Mouse (Mus musculus) neural tube, embryonic 15.5 days (tissue): ENCODE results near the gene Itgav. TPM values are rescaled to one million over a fixed set of nuclear protein-coding genes. Genes with fewer than 3 reads are reported as not detected.

ENCODE experiments used
- ATAC-seq: fragments of 200-750 bp; cut with Nextera tagmentation; 2 replicates; pipeline ENCODE4 v1.8.0; 2017; ENCODE audit warnings: mild to moderate bottlenecking, moderate TSS enrichment, moderate library complexity; ENCODE audit not compliant: low FRiP score
- H3K27ac ChIP-seq: fragments of 300-500 bp; sonication (generic); replicated peaks from 2 replicates; pipeline ENCODE4 v1.5.1; 2015; ENCODE audit warnings: mild to moderate bottlenecking, inconsistent platforms
- H3K27me3 ChIP-seq: fragments of 300-500 bp; sonication (generic); replicated peaks from 2 replicates; pipeline ENCODE4 v1.6.1; 2015; ENCODE audit warnings: inconsistent platforms
- H3K36me3 ChIP-seq: fragments of 300-500 bp; sonication (generic); 2 replicates; pipeline ENCODE4 v1.6.1; 2015; ENCODE audit warnings: inconsistent platforms
- H3K4me1 ChIP-seq: fragments of 300-500 bp; sonication (generic); 2 replicates; pipeline ENCODE4 v1.6.1; 2015; ENCODE audit warnings: inconsistent platforms
- H3K4me2 ChIP-seq: fragments of 300-500 bp; sonication (generic); 2 replicates; pipeline ENCODE4 v1.6.1; 2015; ENCODE audit warnings: inconsistent platforms, mild to moderate bottlenecking, moderate library complexity
- H3K4me3 ChIP-seq: fragments of 300-500 bp; sonication (generic); replicated peaks from 2 replicates; pipeline ENCODE4 v1.5.1; 2015; ENCODE audit warnings: mild to moderate bottlenecking, inconsistent platforms
- H3K9ac ChIP-seq: fragments of 300-500 bp; sonication (generic); replicated peaks from 2 replicates; pipeline ENCODE4 v1.6.1; 2015; ENCODE audit warnings: mild to moderate bottlenecking, inconsistent platforms
- H3K9me3 ChIP-seq: fragments of 300-500 bp; sonication (generic); replicated peaks from 2 replicates; pipeline ENCODE4 v1.6.1; 2016; ENCODE audit warnings: inconsistent platforms
- WGBS: fragments of 180-500 bp; shearing (Covaris S2); methylation state at CpG from one replicate; pipeline ENCODE4 v1.1.7; 2015; ENCODE audit warnings: mixed read lengths; 5-methylcytosine and 5-hydroxymethylcytosine counted together
- polyA plus RNA-seq: library from polyadenylated mRNA; unstranded; fragments of >200 nt; fragmentation: Nextera tagmentation; extraction: Ambion mirVana; gene quantifications from 2 replicates; pipeline ENCODE4 v1.2.1, GENCODE M21; 2015

Itgav gene
- polyA plus RNA-seq, 1 experiment from 2014 or later, result 29.1 TPM

DNA sequence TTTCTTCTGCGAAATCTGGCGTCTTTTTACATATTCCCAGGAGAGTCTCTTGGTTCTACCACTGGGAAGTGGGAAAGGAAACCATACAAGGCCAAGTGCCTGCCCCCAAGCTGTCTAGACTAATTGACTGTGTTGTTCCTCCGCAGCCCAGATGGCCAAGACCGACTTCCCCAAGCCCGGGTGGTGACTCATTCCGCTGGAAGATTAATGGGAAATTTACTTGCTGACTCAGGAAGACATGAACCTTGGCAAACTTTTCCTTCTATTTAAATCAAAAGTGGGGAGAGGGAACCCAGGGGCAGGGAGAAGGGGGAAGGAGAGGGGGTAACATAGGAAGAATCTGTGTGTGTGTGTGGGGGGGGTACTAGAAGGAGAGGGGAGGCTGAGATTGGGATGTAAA lies 9.4 kb upstream of the Itgav start:
- Histone ChIP-seq H3K4me1 (peaks cover 2% of the 10 kb centered on the region; the same call in 1 of the 2 replicates), H3K4me3 (no peak overlapping the region), H3K36me3 (no peaks in the 10 kb centered on the region), H3K4me2 (peak overlapping the region; percentile 15; the same call in 1 of the 2 replicates), H3K9ac (no peak overlapping the region), H3K9me3 (no peaks in the 10 kb centered on the region), H3K27ac (no peak overlapping the region), H3K27me3 (no peaks in the 10 kb centered on the region)
- ATAC-seq, result no peak
- 18% methylated on average over 6 of the region's 6 CpGs for WGBS

DNA sequence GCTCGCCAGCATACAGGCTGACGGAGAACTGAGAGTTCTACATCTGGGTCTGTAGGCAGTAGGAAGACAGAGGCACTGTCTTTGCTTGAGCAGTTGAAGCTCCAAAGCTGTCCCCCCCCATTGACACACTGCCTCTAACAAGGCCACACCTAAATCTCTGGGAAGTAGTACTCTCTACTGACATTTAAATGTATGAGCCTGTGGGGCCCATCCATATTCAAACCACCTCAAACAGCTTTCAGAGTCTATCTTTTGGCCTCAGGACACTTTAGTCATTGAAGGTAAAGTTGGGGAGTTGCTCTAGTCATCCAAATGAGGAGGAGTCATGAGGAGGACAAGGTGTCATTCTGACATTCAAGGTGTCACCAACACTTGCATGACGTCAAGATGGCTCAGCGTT lies 5.9 kb upstream of the Itgav start:
- Histone ChIP-seq H3K27me3 (no peaks in the 10 kb centered on the region), H3K4me2 (no peak overlapping the region), H3K9ac (no peak overlapping the region), H3K4me1 (peaks cover 2% of the 10 kb centered on the region), H3K4me3 (no peak overlapping the region), H3K27ac (no peak overlapping the region), H3K9me3 (no peaks in the 10 kb centered on the region), H3K36me3 (no peaks in the 10 kb centered on the region)
- ATAC-seq, result no peak
- 96% methylated on average over 4 of the region's 4 CpGs for WGBS

DNA sequence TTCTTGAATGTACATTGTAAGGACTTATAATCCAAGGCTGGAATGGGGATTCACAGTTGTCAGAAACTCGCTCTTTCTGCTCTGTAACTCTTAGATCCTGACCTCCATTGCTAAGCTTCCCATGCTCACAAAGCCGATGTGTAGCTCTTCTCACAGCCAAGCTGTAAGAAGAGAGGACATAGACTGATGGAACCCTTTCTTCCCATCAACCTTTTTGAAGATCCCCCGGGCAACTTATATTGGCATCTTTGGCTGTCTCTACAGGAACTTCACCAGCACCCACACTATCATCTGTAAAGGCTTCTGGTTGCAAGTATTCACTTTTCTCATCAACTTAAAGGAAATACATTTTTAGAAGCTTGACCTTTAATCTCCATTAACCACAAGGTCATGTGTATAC lies 2.6 kb upstream of the Itgav start:
- H3K4me3 ChIP-seq, result no peak overlapping the region
- H3K27me3 ChIP-seq, result 0 out of 2 replicates have a peak, but pooled peaks cover 5% of the 10 kb centered on the region
- no peak overlapping the region for H3K27ac ChIP-seq
- H3K4me1 ChIP-seq, result peaks cover 25% of the 10 kb centered on the region
- no peaks in the 10 kb centered on the region for H3K9me3 ChIP-seq
- H3K4me2 ChIP-seq, result no peak overlapping the region
- 92% methylated on average over 3 of the region's 3 CpGs for WGBS
- no peak for ATAC-seq
- no peaks in the 10 kb centered on the region for H3K36me3 ChIP-seq
- H3K9ac ChIP-seq, result no peak overlapping the region

DNA sequence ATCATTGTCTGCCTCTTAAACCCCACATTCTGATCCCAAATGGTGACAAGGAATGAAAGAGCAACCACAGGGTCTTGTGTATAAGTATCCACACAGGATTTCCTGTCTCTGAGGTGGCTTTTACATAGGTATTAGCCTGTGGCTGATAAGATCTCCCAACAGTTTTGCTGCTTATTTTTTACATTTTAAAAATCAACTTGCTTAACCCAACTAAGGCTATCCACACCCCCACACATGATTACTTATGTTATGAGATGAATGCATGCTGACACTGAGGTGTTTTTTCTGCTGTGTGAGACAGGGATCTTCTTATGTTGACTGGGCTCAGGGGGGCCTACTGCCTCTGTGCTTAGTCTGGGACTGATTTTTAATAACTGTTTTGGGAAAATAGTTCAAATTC lies 1.3 kb upstream of the Itgav start:
- Histone ChIP-seq H3K27me3 (0 out of 2 replicates have a peak, but pooled peaks cover 5% of the 10 kb centered on the region), H3K9ac (no peak overlapping the region), H3K4me3 (no peak overlapping the region), H3K27ac (no peak overlapping the region), H3K36me3 (no peaks in the 10 kb centered on the region), H3K9me3 (no peaks in the 10 kb centered on the region), H3K4me1 (peaks cover 25% of the 10 kb centered on the region), H3K4me2 (peak overlapping the region; percentile 94)
- ATAC-seq, result no peak

DNA sequence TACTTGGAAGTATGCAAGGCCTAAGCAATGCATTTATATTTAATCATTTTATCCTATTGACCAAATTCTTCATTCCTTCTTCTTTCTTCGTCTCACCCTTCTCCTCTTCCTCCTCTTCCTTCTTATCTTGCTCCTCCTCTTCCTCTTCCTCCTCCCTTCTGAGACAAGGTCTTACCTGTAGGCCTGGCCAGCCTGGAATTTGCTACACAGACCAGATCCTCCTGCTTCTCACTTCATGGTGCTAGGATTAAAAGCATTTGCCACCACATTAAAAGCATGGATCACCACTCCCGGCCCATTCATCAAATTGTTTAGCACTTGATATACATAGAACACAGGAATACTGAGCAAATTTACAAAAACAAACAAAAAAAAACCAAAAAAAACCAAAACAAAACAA lies 851 bp upstream of the Itgav start:
- no peak for ATAC-seq
- Histone ChIP-seq H3K36me3 (no peaks in the 10 kb centered on the region), H3K4me1 (peaks cover 25% of the 10 kb centered on the region), H3K9ac (0 out of 2 replicates have a peak overlapping the region, but pooled peaks have one; percentile 56), H3K9me3 (no peaks in the 10 kb centered on the region), H3K4me3 (peak overlapping the region; percentile 65), H3K27me3 (0 out of 2 replicates have a peak, but pooled peaks cover 5% of the 10 kb centered on the region), H3K27ac (peak overlapping the region; percentile 82), H3K4me2 (peak overlapping the region; percentile 94)
- 73% methylated on average over 2 of the region's 2 CpGs for WGBS

DNA sequence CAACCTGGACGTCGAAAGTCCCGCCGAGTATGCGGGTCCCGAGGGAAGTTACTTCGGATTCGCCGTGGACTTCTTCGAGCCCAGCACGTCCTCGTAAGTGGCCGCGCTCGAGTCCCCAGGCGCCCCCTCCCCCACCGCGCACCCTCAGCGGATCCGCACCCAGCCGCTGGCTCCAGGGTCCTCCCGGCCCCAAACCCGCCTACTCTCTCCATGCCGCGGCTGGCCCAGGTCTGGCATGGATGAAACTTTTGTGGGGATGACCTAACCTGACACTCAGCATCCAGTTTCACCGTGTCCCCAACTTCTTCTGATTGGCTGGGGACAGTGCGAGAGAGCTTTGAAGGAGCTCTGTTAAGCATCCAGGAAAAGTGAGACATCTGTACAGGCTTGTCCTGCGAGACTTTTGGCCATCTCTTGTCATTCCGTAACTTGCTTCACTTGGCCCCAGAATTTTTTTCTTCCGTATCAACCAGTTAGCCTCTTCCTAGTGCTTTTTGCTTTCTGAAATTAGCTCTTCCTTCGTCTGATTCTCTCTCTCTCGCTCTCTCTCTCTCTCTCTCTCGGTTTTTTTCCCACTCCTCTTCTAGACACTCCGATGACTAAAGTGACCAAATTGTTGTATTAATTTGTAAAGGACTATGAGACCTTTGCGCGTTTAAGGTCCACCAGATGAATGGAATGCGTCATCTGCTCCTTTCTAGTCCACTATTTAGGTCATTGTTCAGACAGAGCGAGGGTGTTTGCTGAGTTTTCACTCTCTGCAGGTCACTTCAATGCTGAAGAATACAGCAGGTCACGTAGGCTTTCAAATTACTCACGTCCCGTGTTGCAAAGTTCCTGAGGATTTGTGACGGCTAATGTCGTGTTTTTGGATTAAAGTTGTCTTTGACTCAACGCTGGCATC lies 882 bp downstream of the Itgav start:
- H3K4me3 ChIP-seq, result peak overlapping the region; percentile 65
- 0 out of 2 replicates have a peak, but pooled peaks cover 5% of the 10 kb centered on the region for H3K27me3 ChIP-seq
- H3K4me2 ChIP-seq, result peak overlapping the region; percentile 94
- H3K36me3 ChIP-seq, result no peaks in the 10 kb centered on the region
- H3K27ac ChIP-seq, result peak overlapping the region; percentile 82
- ATAC-seq, result peak; percentile 77
- H3K9me3 ChIP-seq, result no peaks in the 10 kb centered on the region
- 3% methylated on average over 44 of the region's 44 CpGs for WGBS
- peaks cover 25% of the 10 kb centered on the region for H3K4me1 ChIP-seq
- peak overlapping the region; percentile 56 for H3K9ac ChIP-seq

DNA sequence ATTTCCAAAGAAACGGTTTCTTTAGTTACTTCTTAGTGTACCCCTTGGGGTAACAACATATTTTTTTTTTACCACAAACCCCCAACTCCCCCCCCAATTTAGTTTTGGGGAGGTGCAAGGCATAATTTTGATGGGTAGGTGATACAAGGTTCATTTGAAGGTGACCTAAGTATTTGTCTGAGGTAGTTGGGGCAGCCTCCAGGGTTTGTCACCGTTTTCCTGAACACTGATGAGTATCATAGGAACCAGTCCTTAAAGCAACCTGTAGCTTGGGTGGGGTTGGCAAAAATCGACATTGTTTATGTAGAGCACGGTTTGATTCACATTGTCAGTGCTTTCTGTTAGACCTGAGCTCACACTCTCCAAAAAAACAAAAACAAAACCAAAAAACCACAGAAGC lies 1.6 kb downstream of the Itgav start:
- 57% methylated on average over 4 of the region's 4 CpGs for WGBS
- H3K9ac ChIP-seq, result no peak overlapping the region

DNA sequence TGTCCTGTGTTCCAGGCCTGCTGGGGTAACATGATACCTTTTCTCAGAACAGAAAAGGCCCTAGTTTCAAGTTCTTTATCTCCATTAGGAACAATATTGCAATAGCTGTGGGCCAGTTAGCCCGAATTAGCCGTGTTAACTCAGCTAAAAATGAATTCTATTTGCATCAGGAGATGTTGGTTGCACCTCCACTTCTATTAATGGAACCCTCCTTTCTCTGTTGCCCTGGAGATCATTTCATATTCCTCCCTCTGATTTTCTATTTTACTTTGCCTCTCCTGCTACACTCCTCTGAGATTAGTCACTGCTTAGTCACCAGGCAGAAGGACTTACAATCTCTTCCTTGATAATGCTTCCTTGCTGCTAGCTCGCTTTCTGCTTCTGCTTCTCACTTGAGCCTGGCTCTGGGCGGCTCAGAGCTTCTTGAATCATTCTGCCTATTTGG lies 4.1 kb downstream of the Itgav start:
- Histone ChIP-seq H3K4me2 (no peak overlapping the region), H3K4me1 (peaks cover 24% of the 10 kb centered on the region), H3K36me3 (no peaks in the 10 kb centered on the region), H3K27ac (no peak overlapping the region), H3K4me3 (no peak overlapping the region), H3K9ac (no peak overlapping the region), H3K9me3 (no peaks in the 10 kb centered on the region), H3K27me3 (0 out of 2 replicates have a peak, but pooled peaks cover 5% of the 10 kb centered on the region)
- ATAC-seq, result no peak
- WGBS, result 92% methylated on average over 4 of the region's 4 CpGs

More for the DNA sequence above, 1.6 kb downstream of the Itgav start:
- Histone ChIP-seq H3K4me1 (peaks cover 25% of the 10 kb centered on the region), H3K4me3 (peak overlapping the region; percentile 65), H3K36me3 (no peaks in the 10 kb centered on the region), H3K27me3 (0 out of 2 replicates have a peak, but pooled peaks cover 5% of the 10 kb centered on the region), H3K9me3 (no peaks in the 10 kb centered on the region), H3K27ac (no peak overlapping the region), H3K4me2 (peak overlapping the region; percentile 94)
- ATAC-seq, result no peak

DNA sequence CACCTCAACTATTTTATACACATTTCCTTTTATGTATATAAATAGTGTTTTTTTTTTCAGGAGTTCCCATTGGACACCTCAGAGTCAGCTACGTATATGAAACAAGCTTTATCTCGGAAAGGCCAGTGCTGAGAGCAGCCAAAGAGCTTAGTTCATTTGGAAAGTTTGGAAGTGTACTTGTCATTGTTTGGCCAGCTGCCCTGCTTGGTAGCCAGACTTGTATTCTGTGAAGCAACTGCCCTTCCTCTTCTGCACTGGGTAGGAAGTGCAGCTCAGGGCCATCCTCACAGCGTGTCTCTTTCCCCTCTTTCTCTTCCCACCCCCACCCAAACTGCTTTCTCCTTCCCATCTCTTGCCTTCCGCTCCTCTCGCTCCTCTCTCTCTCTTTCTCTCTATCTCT lies 5.1 kb downstream of the Itgav start:
- H3K4me3 ChIP-seq, result no peak overlapping the region
- H3K4me2 ChIP-seq, result no peak overlapping the region
- 73% methylated on average over 5 of the region's 5 CpGs for WGBS

DNA sequence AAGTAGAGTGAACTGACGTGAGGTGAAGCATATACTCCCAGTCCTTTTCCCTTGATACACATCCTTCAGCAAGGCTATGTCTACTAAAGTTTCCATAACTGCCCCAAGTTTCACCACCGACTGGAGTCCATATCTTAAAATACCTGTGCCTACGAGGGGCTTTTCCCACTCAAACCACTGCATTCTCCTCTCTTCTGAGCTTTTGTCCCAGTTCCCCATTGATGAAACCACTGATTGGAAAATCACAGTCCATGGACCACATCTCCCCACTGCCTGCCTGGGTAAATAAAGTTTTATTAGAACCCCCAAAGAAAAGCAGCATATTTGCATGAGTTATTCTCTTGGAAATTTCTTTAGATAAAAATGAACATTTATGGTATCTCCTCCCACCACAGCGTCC lies 8.7 kb downstream of the Itgav start:
- WGBS, result 94% methylated on average over 4 of the region's 4 CpGs
- no peak overlapping the region for H3K9ac ChIP-seq
- no peaks in the 10 kb centered on the region for H3K27me3 ChIP-seq
- H3K4me3 ChIP-seq, result no peak overlapping the region
- ATAC-seq, result no peak
- H3K4me1 ChIP-seq, result no peaks in the 10 kb centered on the region; the same call in 1 of the 2 replicates
- no peak overlapping the region for H3K4me2 ChIP-seq
- H3K36me3 ChIP-seq, result no peaks in the 10 kb centered on the region
- H3K9me3 ChIP-seq, result no peaks in the 10 kb centered on the region
- H3K27ac ChIP-seq, result no peak overlapping the region

More for the DNA sequence above, 5.1 kb downstream of the Itgav start:
- Histone ChIP-seq H3K27ac (no peak overlapping the region), H3K9ac (no peak overlapping the region), H3K36me3 (no peaks in the 10 kb centered on the region), H3K4me1 (peaks cover 15% of the 10 kb centered on the region), H3K9me3 (no peaks in the 10 kb centered on the region), H3K27me3 (0 out of 2 replicates have a peak, but pooled peaks cover 5% of the 10 kb centered on the region)
- no peak for ATAC-seq

DNA sequence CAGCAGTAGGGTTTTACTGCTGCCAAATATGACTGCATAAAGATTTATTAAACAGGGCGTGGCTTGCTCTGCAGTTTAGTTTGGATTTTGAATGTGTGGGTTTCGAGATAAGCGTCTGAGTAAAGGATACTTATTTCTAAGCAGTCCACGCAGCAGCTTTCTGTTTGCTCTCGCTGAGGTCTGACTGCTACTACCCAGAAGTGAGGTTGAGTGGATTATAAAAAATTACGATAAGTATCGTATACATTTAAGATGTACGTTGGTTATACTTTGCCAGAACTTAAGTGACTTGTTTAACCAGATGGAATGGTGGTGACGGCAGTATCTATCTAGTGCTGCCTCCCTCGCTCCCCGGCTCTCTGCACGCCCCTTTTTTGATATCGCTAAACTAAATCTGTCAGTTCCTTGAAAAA lies 9.8 kb downstream of the Itgav start:
- Histone ChIP-seq H3K36me3 (no peaks in the 10 kb centered on the region), H3K4me3 (no peak overlapping the region), H3K27ac (no peak overlapping the region), H3K9ac (no peak overlapping the region), H3K9me3 (no peaks in the 10 kb centered on the region), H3K4me1 (no peaks in the 10 kb centered on the region; the same call in 1 of the 2 replicates), H3K4me2 (no peak overlapping the region), H3K27me3 (no peaks in the 10 kb centered on the region)
- WGBS, result 89% methylated on average over 13 of the region's 13 CpGs
- ATAC-seq, result no peak

DNA sequence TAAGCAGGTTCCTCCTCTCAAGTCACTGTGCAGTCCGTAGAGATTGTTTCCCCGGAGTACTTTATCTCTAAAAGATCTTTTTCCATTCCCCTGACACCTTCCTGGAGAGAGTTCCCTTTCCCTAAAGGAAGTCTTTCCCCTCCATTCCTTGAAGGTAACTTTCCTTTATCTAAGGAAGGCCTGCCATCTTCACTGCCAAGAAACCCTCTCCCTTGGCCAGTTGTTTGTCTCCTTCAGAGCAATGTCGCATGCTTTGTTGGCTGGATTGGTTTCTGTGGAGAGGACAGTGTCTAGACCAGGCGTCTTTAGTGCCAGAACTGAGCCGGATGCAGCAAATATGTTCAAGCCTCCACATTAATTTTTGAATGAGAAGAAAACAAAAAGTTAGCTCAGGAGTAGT lies 11.1 kb downstream of the Itgav start:
- Histone ChIP-seq H3K9me3 (no peaks in the 10 kb centered on the region), H3K36me3 (no peaks in the 10 kb centered on the region), H3K9ac (no peak overlapping the region), H3K4me2 (no peak overlapping the region), H3K27me3 (no peaks in the 10 kb centered on the region), H3K4me1 (peaks cover 7% of the 10 kb centered on the region), H3K4me3 (no peak overlapping the region), H3K27ac (no peak overlapping the region)
- no peak for ATAC-seq
- 81% methylated on average over 5 of the region's 5 CpGs for WGBS
